Mouse (Mus musculus) kidney, embryonic 14.5 days (tissue): ENCODE measurements around the gene Washc1. TPM values are rescaled to one million over a fixed set of nuclear protein-coding genes. Genes with fewer than 3 reads are reported as not detected.
"Not testable (repeated sequence)": the region's sequence is repeated elsewhere in the genome, so short reads cannot be mapped to it uniquely, and the experiment has no call there.

Source experiments
- ATAC-seq: fragments of 200-750 bp; cut with Nextera tagmentation; 2 replicates; pipeline ENCODE4 v1.8.0; 2017; ENCODE audit warnings: moderate number of reproducible peaks, mild to moderate bottlenecking, moderate TSS enrichment, moderate library complexity; ENCODE audit not compliant: low FRiP score, low TSS enrichment
- H3K27ac ChIP-seq: fragments of 300-500 bp; sonication (generic); 2 replicates; pipeline ENCODE4 v1.5.1; 2014; ENCODE audit warnings: low read depth, mild to moderate bottlenecking, low read length, moderate library complexity, mixed read lengths
- H3K27me3 ChIP-seq: fragments of 300-500 bp; sonication (generic); 2 replicates; pipeline ENCODE4 v1.6.1; 2014; ENCODE audit warnings: mild to moderate bottlenecking, low read length; ENCODE audit not compliant: control insufficient read depth, insufficient read depth
- H3K36me3 ChIP-seq: fragments of 300-500 bp; sonication (generic); 2 replicates; pipeline ENCODE4 v1.6.1; 2014; ENCODE audit warnings: low read length, mixed read lengths; ENCODE audit not compliant: control insufficient read depth, insufficient read depth
- H3K4me1 ChIP-seq: fragments of 300-500 bp; sonication (generic); 2 replicates; pipeline ENCODE4 v1.6.1; 2014; ENCODE audit warnings: low read length, mixed read lengths; ENCODE audit not compliant: control insufficient read depth, insufficient read depth
- H3K4me2 ChIP-seq: fragments of 300-500 bp; sonication (generic); replicated peaks from 2 replicates; pipeline ENCODE4 v1.6.1; 2014; ENCODE audit warnings: low read depth, mild to moderate bottlenecking, low read length
- H3K4me3 ChIP-seq: fragments of 300-500 bp; sonication (generic); 2 replicates; pipeline ENCODE4 v1.5.1; 2014; ENCODE audit warnings: mild to moderate bottlenecking, low read length
- H3K9ac ChIP-seq: fragments of 300-500 bp; sonication (generic); 2 replicates; pipeline ENCODE4 v1.6.1; 2014; ENCODE audit warnings: low read depth, mild to moderate bottlenecking, low read length, moderate library complexity
- H3K9me3 ChIP-seq: fragments of 300-500 bp; sonication (generic); 2 replicates; pipeline ENCODE4 v1.6.1; 2016; ENCODE audit warnings: low read length; ENCODE audit not compliant: control insufficient read depth
- WGBS: fragments of 180-500 bp; shearing (Covaris S2); extraction: QIAGEN DNeasy Blood & Tissue Kit; methylation state at CpG from one replicate; pipeline ENCODE4 v1.1.7; 2014; 5-methylcytosine and 5-hydroxymethylcytosine counted together
- polyA plus RNA-seq: library from polyadenylated mRNA; unstranded; fragments of >200 nt; fragmentation: Nextera tagmentation; extraction: Ambion mirVana; gene quantifications from 2 replicates; pipeline ENCODE4 v1.2.1, GENCODE M21; 2014

The Washc1 gene
- polyA plus RNA-seq, 1 experiment from 2014 or later, result 38.4 TPM

DNA sequence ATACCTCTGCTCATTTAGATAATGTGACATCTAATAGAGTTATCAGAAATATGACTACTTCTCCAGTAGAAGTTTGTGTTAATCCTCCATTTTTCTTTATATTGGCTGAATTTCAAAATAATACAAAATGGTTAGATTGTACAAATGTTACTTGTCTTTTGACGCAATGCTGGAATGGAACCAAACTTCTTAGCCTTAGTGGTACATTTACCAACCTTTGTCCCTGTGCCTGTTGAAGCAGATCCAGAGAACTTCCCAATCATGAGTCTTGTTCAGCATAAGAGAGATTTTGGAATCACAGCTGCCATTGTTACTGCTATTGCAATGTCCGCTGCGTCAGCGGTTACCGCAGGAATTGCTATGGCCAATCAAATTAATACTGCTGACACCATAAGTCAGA lies 55.8 kb downstream of the Washc1 start:
- not testable (repeated sequence) for H3K27me3 ChIP-seq, H3K9ac ChIP-seq, H3K36me3 ChIP-seq, H3K4me3 ChIP-seq, H3K9me3 ChIP-seq, H3K4me2 ChIP-seq, H3K4me1 ChIP-seq, H3K27ac ChIP-seq, ATAC-seq
- WGBS, result 97% methylated on average over 5 of the region's 5 CpGs

Other genes with a start within 250 kb of the Washc1 start
- gene Ralbp1, start 225.7 kb upstream of the Washc1 start, polyA plus RNA-seq, result 61.3 and 76.6 TPM in 2 replicates
- gene Twsg1, start 160.3 kb upstream of the Washc1 start, polyA plus RNA-seq, result 84.6 and 146 TPM in 2 replicates
- gene Ankrd12, start 34.5 kb upstream of the Washc1 start, polyA plus RNA-seq, result 20.4 and 21.3 TPM in 2 replicates
- gene Ndufv2, start 10.0 kb upstream of the Washc1 start, polyA plus RNA-seq, result 380 and 457 TPM in 2 replicates
- 13.9 and 26.3 TPM in 2 replicates for gene Ddx11, start 12.0 kb downstream of the Washc1 start, polyA plus RNA-seq